Comparison of ENCODE assay signal across 8 mouse cellular contexts in genomic region chr10:12868189-12869028, GRCm38 (mm10). TPM values are rescaled to one million over a fixed set of nuclear protein-coding genes. Genes with fewer than 3 reads are reported as not detected.
DNase-seq lines count a peak whose midpoint lies in the region; ATAC-seq lines count a peak whose summit lies in the region.

No protein-coding gene starts in this region.

- H3K9me3 ChIP-seq in forebrain, embryonic 16.5 days (ENCODE audit: control insufficient read depth, low read length), result no peaks in the 10 kb centered on the region
- no peaks in the 10 kb centered on the region for H3K9me3 ChIP-seq in hindbrain, embryonic 11.5 days (ENCODE audit: control insufficient read depth, low read length)
- H3K9me3 ChIP-seq in limb, embryonic 15.5 days, result no peaks in the 10 kb centered on the region
- no peaks in the 10 kb centered on the region for H3K9me3 ChIP-seq in midbrain, embryonic 16.5 days (replicated peaks; ENCODE audit: control insufficient read depth, low read length, poor library complexity, severe bottlenecking)
- H3K9me3 ChIP-seq in stomach, embryonic 15.5 days, result no peaks in the 10 kb centered on the region

- peak overlapping the region; percentile 81 for H3K4me3 ChIP-seq in forebrain, embryonic 16.5 days (replicated peaks; ENCODE audit: low read length)
- H3K4me3 ChIP-seq in hindbrain, embryonic 11.5 days (ENCODE audit: low read depth, low read length), result peak overlapping the region; percentile 67
- H3K4me3 ChIP-seq in limb, embryonic 15.5 days, result peak overlapping the region; percentile 75
- H3K4me3 ChIP-seq in midbrain, embryonic 16.5 days (ENCODE audit: low read depth, low read length), result peak overlapping the region; percentile 80
- H3K4me3 ChIP-seq in stomach, embryonic 15.5 days (replicated peaks), result peak overlapping the region; percentile 85

- 0% methylated on average over 41 of the region's 41 CpGs for WGBS in forebrain, embryonic 16.5 days
- WGBS in hindbrain, embryonic 11.5 days, result under 1% methylated on average over 40 of the region's 41 CpGs
- WGBS in limb, embryonic 15.5 days, result under 1% methylated on average over 40 of the region's 41 CpGs
- under 1% methylated on average over 41 of the region's 41 CpGs for WGBS in midbrain, embryonic 16.5 days
- 0% methylated on average over 40 of the region's 41 CpGs for WGBS in stomach, embryonic 15.5 days

- H3K4me2 ChIP-seq in forebrain, embryonic 16.5 days (ENCODE audit: low read length), result peak overlapping the region; percentile 83
- peak overlapping the region; percentile 96 for H3K4me2 ChIP-seq in hindbrain, embryonic 11.5 days (replicated peaks; ENCODE audit: low read depth, low read length)
- H3K4me2 ChIP-seq in limb, embryonic 15.5 days, result peak overlapping the region; percentile 88
- peak overlapping the region; percentile 98 for H3K4me2 ChIP-seq in midbrain, embryonic 16.5 days (ENCODE audit: low read length)
- H3K4me2 ChIP-seq in stomach, embryonic 15.5 days, result peak overlapping the region; percentile 92

- no peaks in the 10 kb centered on the region for H3K36me3 ChIP-seq in forebrain, embryonic 16.5 days (ENCODE audit: control insufficient read depth, insufficient read depth)
- H3K36me3 ChIP-seq in hindbrain, embryonic 11.5 days (ENCODE audit: control insufficient read depth, insufficient read depth, low read length), result no peaks in the 10 kb centered on the region
- H3K36me3 ChIP-seq in limb, embryonic 15.5 days, result no peaks in the 10 kb centered on the region
- no peaks in the 10 kb centered on the region for H3K36me3 ChIP-seq in midbrain, embryonic 16.5 days (ENCODE audit: control insufficient read depth, insufficient read depth, low read length)
- H3K36me3 ChIP-seq in stomach, embryonic 15.5 days, result no peaks in the 10 kb centered on the region

- peak; percentile 24 for ATAC-seq in frontal cortex, adult (ENCODE audit: low TSS enrichment)
- peak; percentile 52 for ATAC-seq in forebrain, embryonic 16.5 days
- ATAC-seq in hindbrain, embryonic 11.5 days (ENCODE audit: low FRiP score), result peak; percentile 70
- peak; percentile 85 for ATAC-seq in limb, embryonic 15.5 days (ENCODE audit: insufficient number of reproducible peaks, low FRiP score, low TSS enrichment, low read depth)
- peak; percentile 69 for ATAC-seq in midbrain, embryonic 16.5 days
- peak; percentile 83 for ATAC-seq in stomach, embryonic 15.5 days (ENCODE audit: insufficient read depth, low FRiP score, low read depth)

- no peak for DNase-seq in frontal cortex, postnatal 25 days (ENCODE audit: low spot score in 2 of 2)
- DNase-seq in cerebellum, adult 18-20 months, result peak; percentile 71 to 77
- peak; percentile 76 for DNase-seq in hindbrain, embryonic 11.5 days (ENCODE audit: low spot score)

- H3K9ac ChIP-seq in forebrain, embryonic 16.5 days (replicated peaks; ENCODE audit: low read depth, low read length), result peak overlapping the region; percentile 74
- H3K9ac ChIP-seq in hindbrain, embryonic 11.5 days (ENCODE audit: low read depth, low read length), result peak overlapping the region; percentile 74
- peak overlapping the region; percentile 83 for H3K9ac ChIP-seq in limb, embryonic 15.5 days
- peak overlapping the region; percentile 77 for H3K9ac ChIP-seq in midbrain, embryonic 16.5 days (ENCODE audit: low read depth, low read length)
- H3K9ac ChIP-seq in stomach, embryonic 15.5 days, result peak overlapping the region; percentile 77

- H3K4me1 ChIP-seq in forebrain, embryonic 16.5 days (replicated peaks; ENCODE audit: control insufficient read depth, insufficient read depth, low read length), result peaks cover 24% of the 10 kb centered on the region
- peaks cover 2% of the 10 kb centered on the region; the same call in 1 of the 2 replicates for H3K4me1 ChIP-seq in hindbrain, embryonic 11.5 days (replicated peaks; ENCODE audit: control insufficient read depth, insufficient read depth, low read length)
- peaks cover 14% of the 10 kb centered on the region for H3K4me1 ChIP-seq in limb, embryonic 15.5 days
- peaks cover 13% of the 10 kb centered on the region for H3K4me1 ChIP-seq in midbrain, embryonic 16.5 days (ENCODE audit: control insufficient read depth, insufficient read depth, low read length)
- peaks cover 12% of the 10 kb centered on the region; the same call in 1 of the 2 replicates for H3K4me1 ChIP-seq in stomach, embryonic 15.5 days

- H3K27me3 ChIP-seq in forebrain, embryonic 16.5 days (replicated peaks; ENCODE audit: control insufficient read depth, insufficient read depth, low read length), result no peaks in the 10 kb centered on the region
- no peaks in the 10 kb centered on the region for H3K27me3 ChIP-seq in hindbrain, embryonic 11.5 days (ENCODE audit: control insufficient read depth, insufficient read depth, low read length)
- no peaks in the 10 kb centered on the region for H3K27me3 ChIP-seq in limb, embryonic 15.5 days
- H3K27me3 ChIP-seq in midbrain, embryonic 16.5 days (ENCODE audit: control insufficient read depth, insufficient read depth, low read depth, low read length), result no peaks in the 10 kb centered on the region; the same call in 1 of the 2 replicates
- H3K27me3 ChIP-seq in stomach, embryonic 15.5 days (replicated peaks), result no peaks in the 10 kb centered on the region

- peak overlapping the region; percentile 37; the same call in 1 of the 2 replicates for H3K27ac ChIP-seq in forebrain, embryonic 16.5 days (ENCODE audit: low read length)
- peak overlapping the region; percentile 49 for H3K27ac ChIP-seq in hindbrain, embryonic 11.5 days (ENCODE audit: low read depth, low read length)
- peak overlapping the region; percentile 95 for H3K27ac ChIP-seq in limb, embryonic 15.5 days
- H3K27ac ChIP-seq in midbrain, embryonic 16.5 days (ENCODE audit: low read length), result peak overlapping the region; percentile 22; the same call in 1 of the 2 replicates
- H3K27ac ChIP-seq in stomach, embryonic 15.5 days, result peak overlapping the region; percentile 96

RNA-seq across cellular contexts. Expression of gene Utrn, which starts 0.8 kb away (rescaled TPM):
- 18.8 and 20.3 TPM in 2 replicates for polyA plus RNA-seq in forebrain, embryonic 16.5 days (2015; fragmentation: Nextera tagmentation; extraction: Ambion mirVana)
- 40.2 and 54.7 TPM in 2 replicates for polyA plus RNA-seq in hindbrain, embryonic 11.5 days (2014; fragmentation: Nextera tagmentation; extraction: Ambion mirVana)
- polyA plus RNA-seq in limb, embryonic 15.5 days (2015; fragmentation: Nextera tagmentation; extraction: Ambion mirVana), result 99.6 and 100 TPM in 2 replicates
- 17.6 and 18.9 TPM in 2 replicates for polyA plus RNA-seq in midbrain, embryonic 16.5 days (2015; fragmentation: Nextera tagmentation; extraction: Ambion mirVana)
- 68.1 and 72.2 TPM in 2 replicates for polyA plus RNA-seq in stomach, embryonic 15.5 days (2015; fragmentation: Nextera tagmentation; extraction: Ambion mirVana)

Comparison
In these comparisons a context has a peak if more than half of its experiments do, and no peak if none do; other contexts are left out.
1. ATAC-seq: peak in every context shown above with its lines; median percentile 85 in limb, embryonic 15.5 days; 83 in stomach, embryonic 15.5 days; 70 in hindbrain, embryonic 11.5 days; 69 in midbrain, embryonic 16.5 days; 52 in forebrain, embryonic 16.5 days; 24 in frontal cortex, adult.
2. DNase-seq: peak in cerebellum, adult 18-20 months (2 of 2) and hindbrain, embryonic 11.5 days (single experiment); none in frontal cortex, postnatal 25 days (0 of 2).
3. H3K27ac ChIP-seq: peak in every context shown above with its lines; median percentile 96 in stomach, embryonic 15.5 days; 95 in limb, embryonic 15.5 days; 49 in hindbrain, embryonic 11.5 days; 37 in forebrain, embryonic 16.5 days; 22 in midbrain, embryonic 16.5 days.
4. Peak in every context shown above with its lines, with median percentiles within 50 percentile points of each other: H3K4me2 ChIP-seq, H3K4me3 ChIP-seq and H3K9ac ChIP-seq.